In genomic region chr17:83732166-83732629, GRCm38 (mm10) we compare ENCODE assay signal across 8 mouse cellular contexts. TPM values are rescaled to one million over a fixed set of nuclear protein-coding genes. Genes with fewer than 3 reads are reported as not detected.
DNase-seq lines count a peak whose midpoint lies in the region; TF ChIP-seq lines count a peak whose summit lies in the region.

No protein-coding gene starts in this region.

- H3K27ac ChIP-seq in heart, adult 2 months: peak overlapping the region; percentile 17

- H3K27me3 ChIP-seq in heart, adult 2 months (ENCODE audit: control insufficient read depth, insufficient read depth, low read length): no peaks in the 10 kb centered on the region
- H3K27me3 ChIP-seq in megakaryocyte, embryonic 14.5 days (replicated peaks): no peaks in the 10 kb centered on the region

- peak; percentile 55 for DNase-seq in right cerebral cortex, adult 18-20 months
- DNase-seq in right cerebral cortex, postnatal 14 days: no peak
- peak; percentile 36 for DNase-seq in adrenal gland, postnatal 25 days
- DNase-seq in heart, adult 2 months: peak; percentile 32 to 65
- DNase-seq in kidney, postnatal 4 days: peak; percentile 22 to 53
- peak; percentile 65 for DNase-seq in thymus, postnatal 14 days
- DNase-seq in testis, postnatal 10 days (ENCODE audit: low spot score): no peak

- H3K9ac ChIP-seq in heart, adult 2 months (ENCODE audit: low read depth, low read length): peak overlapping the region; percentile 8; the same call in 1 of the 2 replicates

- H3K79me2 ChIP-seq in heart, adult 2 months (replicated peaks; ENCODE audit: control insufficient read depth, insufficient read depth, low read length): no peaks in the 10 kb centered on the region

- no peak overlapping the region for H3K4me3 ChIP-seq in heart, adult 2 months
- H3K4me3 ChIP-seq in megakaryocyte, embryonic 14.5 days (replicated peaks): peak overlapping the region; percentile 90

- no peak for TF ChIP-seq EP300 in heart, adult 2 months (IDR thresholded peaks at IDR 0.05; ENCODE audit: insufficient read depth, low read depth, low read length)

- intact Hi-C loops in heart, adult 2 months (cut with DNase I): loop anchor here (2.0 kb wide), 2 partner anchors 99 to 459 kb away; no protein-coding TSS in a partner anchor

- no peaks in the 10 kb centered on the region for H3K9me3 ChIP-seq in megakaryocyte, embryonic 14.5 days

- H3K36me3 ChIP-seq in heart, adult 2 months (ENCODE audit: control insufficient read depth, insufficient read depth, low read length): no peaks in the 10 kb centered on the region
- peaks cover 65% of the 10 kb centered on the region for H3K36me3 ChIP-seq in megakaryocyte, embryonic 14.5 days (replicated peaks; ENCODE audit: low read length)

- no peak for TF ChIP-seq CTCF in heart, adult 2 months (IDR thresholded peaks at IDR 0.05)

- H3K4me1 ChIP-seq in heart, adult 2 months (ENCODE audit: control insufficient read depth, insufficient read depth, low read length): peaks cover 5% of the 10 kb centered on the region
- H3K4me1 ChIP-seq in megakaryocyte, embryonic 14.5 days: peaks cover 98% of the 10 kb centered on the region

- 24% methylated on average over 10 of the region's 10 CpGs for WGBS in heart, adult 2 months

- no peak for TF ChIP-seq POLR2A in heart, adult 2 months (IDR thresholded peaks at IDR 0.05; ENCODE audit: insufficient read depth, low read depth, low read length)

RNA-seq across cellular contexts. Expression of gene Mta3, which starts 26.2 kb away (rescaled TPM):
- total RNA-seq in adrenal gland, postnatal 25 days (2021): 63.0 and 88.2 TPM in 2 replicates
- 10 to 100 TPM; 17.5 to 20.1 TPM for total RNA-seq in heart, adult 2 months (2021)
- 15.1 and 19.2 TPM in 2 replicates for polyA plus RNA-seq in heart, adult 2 months (2012; rRNA removed)
- 183 and 216 TPM in 2 replicates for polyA plus RNA-seq in megakaryocyte, embryonic 14.5 days (2012; ENCODE audit: insufficient read depth, low replicate concordance)

Comparison
In these comparisons a context has a peak if more than half of its experiments do, and no peak if none do; other contexts are left out.
1. DNase-seq: peak in right cerebral cortex, adult 18-20 months (single experiment), adrenal gland, postnatal 25 days (single experiment), heart, adult 2 months (2 of 2), kidney, postnatal 4 days (2 of 2) and thymus, postnatal 14 days (single experiment); none in right cerebral cortex, postnatal 14 days (single experiment) and testis, postnatal 10 days (single experiment).